Mouse (Mus musculus): Measurements from ENCODE around the gene Ccdc141. TPM values are rescaled to one million over a fixed set of nuclear protein-coding genes. Genes with fewer than 3 reads are reported as not detected.

The Ccdc141 gene
- total RNA-seq, 1 experiment: 3.3 TPM

- TF ChIP-seq CHD2 (IDR thresholded peaks at IDR 0.05; ENCODE audit: low read depth, low read length) (no peak), ZNF384 (IDR thresholded peaks at IDR 0.05; ENCODE audit: low read depth, low read length) (no peak), MAFK (IDR thresholded peaks at IDR 0.05; ENCODE audit: insufficient read depth, low read depth, low read length) (no peak), HCFC1 (IDR thresholded peaks at IDR 0.05; ENCODE audit: borderline replicate concordance, insufficient read depth, low read length) (no peak), ZC3H11A (IDR thresholded peaks at IDR 0.05; ENCODE audit: borderline replicate concordance, low read depth, low read length) (no peak)
- no peak for DNase-seq (ENCODE audit: low read depth, low spot score)
- Histone ChIP-seq H3K27ac (ENCODE audit: insufficient read depth, low read depth, low read length, poor library complexity, severe bottlenecking) (no peak overlapping the region), H3K9ac (ENCODE audit: insufficient read depth, low read depth, low read length, poor library complexity, severe bottlenecking) (no peak overlapping the region), H3K4me1 (ENCODE audit: control insufficient read depth in 2 of 2, insufficient read depth in 2 of 2, low read length in 2 of 2, poor library complexity in 1 of 2) (no peaks in the 10 kb centered on the region; a peak in 2 of 4 replicates), H3K4me3 (ENCODE audit: insufficient read depth in 1 of 2, low read depth in 1 of 2, low read length in 2 of 2, poor library complexity in 1 of 2, severe bottlenecking in 1 of 2) (no peak overlapping the region), H3K9me3 (ENCODE audit: control insufficient read depth, insufficient read depth, low read depth, low read length) (no peaks in the 10 kb centered on the region), H3K36me3 (ENCODE audit: control insufficient read depth, insufficient read depth, low read length, poor library complexity, severe bottlenecking) (no peaks in the 10 kb centered on the region)
- in situ Hi-C loops (cut with MboI; ENCODE audit: low sequenced_read_pairs in 2 of 2, unreplicated experiment in 2 of 2): no loop called here
These were observed 96.5 kb downstream of the Ccdc141 start for GRCm38 (mm10) chr2:77073930-77074329.

GRCm38 (mm10) chr2:77065294-77065693, 105.1 kb downstream of the Ccdc141 start:
- Histone ChIP-seq H3K9me3 (ENCODE audit: control insufficient read depth, insufficient read depth, low read depth, low read length) (no peaks in the 10 kb centered on the region), H3K36me3 (ENCODE audit: control insufficient read depth, insufficient read depth, low read length, poor library complexity, severe bottlenecking) (no peaks in the 10 kb centered on the region), H3K4me1 (ENCODE audit: control insufficient read depth in 2 of 2, insufficient read depth in 2 of 2, low read length in 2 of 2, poor library complexity in 1 of 2) (peaks cover 0 to 7% of the 10 kb centered on the region in 2 experiments; a peak in 1 of 4 replicates), H3K4me3 (ENCODE audit: insufficient read depth in 1 of 2, low read depth in 1 of 2, low read length in 2 of 2, poor library complexity in 1 of 2, severe bottlenecking in 1 of 2) (no peak overlapping the region), H3K9ac (ENCODE audit: insufficient read depth, low read depth, low read length, poor library complexity, severe bottlenecking) (no peak overlapping the region), H3K27ac (ENCODE audit: insufficient read depth, low read depth, low read length, poor library complexity, severe bottlenecking) (no peak overlapping the region)
- TF ChIP-seq ZNF384 (IDR thresholded peaks at IDR 0.05; ENCODE audit: low read depth, low read length) (no peak), HCFC1 (IDR thresholded peaks at IDR 0.05; ENCODE audit: borderline replicate concordance, insufficient read depth, low read length) (no peak), CHD2 (IDR thresholded peaks at IDR 0.05; ENCODE audit: low read depth, low read length) (no peak)
- in situ Hi-C loops (cut with MboI; ENCODE audit: low sequenced_read_pairs in 2 of 2, unreplicated experiment in 2 of 2): no loop called here
- DNase-seq (ENCODE audit: low read depth, low spot score): no peak

- in situ Hi-C loops (cut with MboI; ENCODE audit: low sequenced_read_pairs in 2 of 2, unreplicated experiment in 2 of 2): no loop called here
- DNase-seq (ENCODE audit: low read depth, low spot score): peak; percentile 62
- no peaks in the 10 kb centered on the region for H3K9me3 ChIP-seq (ENCODE audit: control insufficient read depth, insufficient read depth, low read depth, low read length)
- TF ChIP-seq CHD2 (IDR thresholded peaks at IDR 0.05; ENCODE audit: low read depth, low read length): no peak
- TF ChIP-seq HCFC1 (IDR thresholded peaks at IDR 0.05; ENCODE audit: borderline replicate concordance, insufficient read depth, low read length): no peak
- TF ChIP-seq MAFK (IDR thresholded peaks at IDR 0.05; ENCODE audit: insufficient read depth, low read depth, low read length): no peak
- TF ChIP-seq ZNF384 (IDR thresholded peaks at IDR 0.05; ENCODE audit: low read depth, low read length): no peak
- no peak for TF ChIP-seq ZC3H11A (IDR thresholded peaks at IDR 0.05; ENCODE audit: borderline replicate concordance, low read depth, low read length)
- no peak overlapping the region for H3K9ac ChIP-seq (ENCODE audit: insufficient read depth, low read depth, low read length, poor library complexity, severe bottlenecking)
- no peak overlapping the region for H3K4me3 ChIP-seq (ENCODE audit: insufficient read depth in 1 of 2, low read depth in 1 of 2, low read length in 2 of 2, poor library complexity in 1 of 2, severe bottlenecking in 1 of 2)
- no peak overlapping the region for H3K27ac ChIP-seq (ENCODE audit: insufficient read depth, low read depth, low read length, poor library complexity, severe bottlenecking)
- peaks cover 6 to 15% of the 10 kb centered on the region in 2 experiments; a peak in 2 of 4 replicates for H3K4me1 ChIP-seq (ENCODE audit: control insufficient read depth in 2 of 2, insufficient read depth in 2 of 2, low read length in 2 of 2, poor library complexity in 1 of 2)
- no peaks in the 10 kb centered on the region for H3K36me3 ChIP-seq (ENCODE audit: control insufficient read depth, insufficient read depth, low read length, poor library complexity, severe bottlenecking)
These were observed 108.6 kb downstream of the Ccdc141 start for GRCm38 (mm10) chr2:77061871-77062270.

GRCm38 (mm10) chr2:77059596-77059995, 110.8 kb downstream of the Ccdc141 start:
- no peak overlapping the region for H3K9ac ChIP-seq (ENCODE audit: insufficient read depth, low read depth, low read length, poor library complexity, severe bottlenecking)
- no peak overlapping the region for H3K27ac ChIP-seq (ENCODE audit: insufficient read depth, low read depth, low read length, poor library complexity, severe bottlenecking)
- no peaks in the 10 kb centered on the region for H3K9me3 ChIP-seq (ENCODE audit: control insufficient read depth, insufficient read depth, low read depth, low read length)
- no peak overlapping the region for H3K4me3 ChIP-seq (ENCODE audit: insufficient read depth in 1 of 2, low read depth in 1 of 2, low read length in 2 of 2, poor library complexity in 1 of 2, severe bottlenecking in 1 of 2)
- peak; percentile 75 for DNase-seq (ENCODE audit: low read depth, low spot score)
- TF ChIP-seq MAFK (IDR thresholded peaks at IDR 0.05; ENCODE audit: insufficient read depth, low read depth, low read length) (no peak), ZC3H11A (IDR thresholded peaks at IDR 0.05; ENCODE audit: borderline replicate concordance, low read depth, low read length) (no peak), HCFC1 (IDR thresholded peaks at IDR 0.05; ENCODE audit: borderline replicate concordance, insufficient read depth, low read length) (no peak), CHD2 (IDR thresholded peaks at IDR 0.05; ENCODE audit: low read depth, low read length) (no peak), ZNF384 (IDR thresholded peaks at IDR 0.05; ENCODE audit: low read depth, low read length) (no peak)
- no peaks in the 10 kb centered on the region for H3K36me3 ChIP-seq (ENCODE audit: control insufficient read depth, insufficient read depth, low read length, poor library complexity, severe bottlenecking)
- in situ Hi-C loops (cut with MboI; ENCODE audit: low sequenced_read_pairs in 2 of 2, unreplicated experiment in 2 of 2): no loop called here
- peaks cover 6 to 9% of the 10 kb centered on the region in 2 experiments; a peak in 2 of 4 replicates for H3K4me1 ChIP-seq (ENCODE audit: control insufficient read depth in 2 of 2, insufficient read depth in 2 of 2, low read length in 2 of 2, poor library complexity in 1 of 2)

GRCm38 (mm10) chr2:77056367-77056766, 114.1 kb downstream of the Ccdc141 start:
- no peak for DNase-seq (ENCODE audit: low read depth, low spot score)
- in situ Hi-C loops (cut with MboI; ENCODE audit: low sequenced_read_pairs in 2 of 2, unreplicated experiment in 2 of 2): no loop called here
- Histone ChIP-seq H3K9me3 (ENCODE audit: control insufficient read depth, insufficient read depth, low read depth, low read length) (no peaks in the 10 kb centered on the region), H3K4me3 (ENCODE audit: insufficient read depth in 1 of 2, low read depth in 1 of 2, low read length in 2 of 2, poor library complexity in 1 of 2, severe bottlenecking in 1 of 2) (no peak overlapping the region), H3K27ac (ENCODE audit: insufficient read depth, low read depth, low read length, poor library complexity, severe bottlenecking) (no peak overlapping the region), H3K36me3 (ENCODE audit: control insufficient read depth, insufficient read depth, low read length, poor library complexity, severe bottlenecking) (no peaks in the 10 kb centered on the region), H3K9ac (ENCODE audit: insufficient read depth, low read depth, low read length, poor library complexity, severe bottlenecking) (no peak overlapping the region), H3K4me1 (ENCODE audit: control insufficient read depth in 2 of 2, insufficient read depth in 2 of 2, low read length in 2 of 2, poor library complexity in 1 of 2) (peaks cover 6 to 9% of the 10 kb centered on the region in 2 experiments; a peak in 2 of 4 replicates)
- TF ChIP-seq MAFK (IDR thresholded peaks at IDR 0.05; ENCODE audit: insufficient read depth, low read depth, low read length) (no peak), CHD2 (IDR thresholded peaks at IDR 0.05; ENCODE audit: low read depth, low read length) (no peak), HCFC1 (IDR thresholded peaks at IDR 0.05; ENCODE audit: borderline replicate concordance, insufficient read depth, low read length) (no peak), ZNF384 (IDR thresholded peaks at IDR 0.05; ENCODE audit: low read depth, low read length) (no peak), ZC3H11A (IDR thresholded peaks at IDR 0.05; ENCODE audit: borderline replicate concordance, low read depth, low read length) (no peak)

Measured in ES-E14 (cell line).